Mouse (Mus musculus) ovary, adult 10 weeks (tissue): ENCODE results near the gene Large1. TPM values are rescaled to one million over a fixed set of nuclear protein-coding genes. Genes with fewer than 3 reads are reported as not detected.

ENCODE experiments used
- polyA plus RNA-seq: library from polyadenylated mRNA; stranded (reverse); fragments of 350-450 nt; fragmentation: Illumina TruSeq; extraction: RNeasy Lipid Tissue Mini Kit (QIAGEN cat#74804); gene quantifications from one replicate; pipeline ENCODE4 v1.2.3, GENCODE M21; 2014

Gene Large1
- polyA plus RNA-seq, result 21.1 TPM

GRCm38 (mm10) chr8:73353108-73353793 lies at the start of gene Large1:
Large1 (minus strand) TSS chr8:73353540.

